Mouse (Mus musculus): ENCODE results near the gene Cacna2d3.

GRCm38 (mm10) chr14:29005228-29005840 is 716.3 kb downstream of the Cacna2d3 start:
- TF ChIP-seq CTCF (IDR thresholded peaks at IDR 0.05; ENCODE audit: low read depth) (no peak), EP300 (IDR thresholded peaks at IDR 0.05; ENCODE audit: low read depth) (no peak)

Data from heart, postnatal 0 days (tissue).